Mouse (Mus musculus): Measurements from ENCODE around the gene Fgfr2.

Gene Fgfr2

DNA sequence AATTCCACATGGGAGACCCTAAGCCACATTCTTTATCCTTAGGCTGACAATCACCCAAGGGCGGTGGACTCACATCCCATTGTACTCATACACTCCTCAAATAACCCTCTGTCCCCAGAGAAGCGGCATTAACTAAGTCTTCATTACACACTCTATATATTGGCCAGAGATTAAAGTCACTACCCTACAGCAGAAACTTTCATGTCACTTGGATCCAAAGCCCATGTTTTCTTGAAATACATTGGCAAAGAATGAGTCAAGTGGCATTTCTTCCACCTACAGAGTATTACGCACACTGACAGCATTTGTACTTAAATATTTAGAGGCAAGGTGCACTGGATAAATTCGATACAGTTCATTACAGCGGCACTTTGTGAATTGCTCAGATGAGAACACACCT, 850.2 kb downstream of the Fgfr2 start:
- DNase-seq (ENCODE audit: low spot score in 2 of 2): no peak

- no peak for DNase-seq (ENCODE audit: low spot score in 2 of 2)
These were observed 852.8 kb downstream of the Fgfr2 start for GRCm38 (mm10) chr7:132270364-132270763.

- no peak for DNase-seq (ENCODE audit: low spot score in 2 of 2)
These were observed 853.5 kb downstream of the Fgfr2 start for GRCm38 (mm10) chr7:132269661-132270060.

- no peak for DNase-seq (ENCODE audit: low spot score in 2 of 2)
These were observed 855.2 kb downstream of the Fgfr2 start for GRCm38 (mm10) chr7:132267721-132268498.

- DNase-seq (ENCODE audit: low spot score in 2 of 2): peak in 1 of 2 experiments; percentile 34
These were observed 858.4 kb downstream of the Fgfr2 start for GRCm38 (mm10) chr7:132264763-132265162.

DNA sequence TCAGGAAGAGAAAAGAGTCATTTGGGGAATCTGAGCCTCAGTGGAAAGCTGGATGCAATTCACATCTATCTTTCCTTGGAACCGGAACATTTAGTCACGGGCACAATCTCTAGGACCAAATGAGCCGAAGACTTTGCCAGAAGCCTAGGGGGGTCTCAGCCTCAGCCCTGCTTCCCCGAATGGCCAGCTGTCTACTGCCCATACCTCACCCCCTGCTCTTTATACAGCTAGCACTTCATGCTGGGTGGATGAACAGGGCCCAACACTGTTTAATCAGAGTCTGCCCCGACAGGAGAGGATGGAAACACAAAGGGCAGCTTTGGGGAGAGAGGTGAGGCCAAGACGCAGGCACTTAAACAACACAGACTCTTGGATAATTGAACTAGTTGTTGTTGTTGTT, 860.0 kb downstream of the Fgfr2 start:
- DNase-seq (ENCODE audit: low spot score in 2 of 2): no peak

GRCm38 (mm10) chr7:132262696-132263095, 860.5 kb downstream of the Fgfr2 start:
- no peak for DNase-seq (ENCODE audit: low spot score in 2 of 2)

- no peak for DNase-seq (ENCODE audit: low spot score in 2 of 2)
These were observed 861.3 kb downstream of the Fgfr2 start for GRCm38 (mm10) chr7:132261885-132262284.

- no peak for DNase-seq (ENCODE audit: low spot score in 2 of 2)
These were observed 862.5 kb downstream of the Fgfr2 start for GRCm38 (mm10) chr7:132260632-132261031.

- no peak for DNase-seq (ENCODE audit: low spot score in 2 of 2)
These were observed 864.3 kb downstream of the Fgfr2 start for GRCm38 (mm10) chr7:132258817-132259216.

DNA sequence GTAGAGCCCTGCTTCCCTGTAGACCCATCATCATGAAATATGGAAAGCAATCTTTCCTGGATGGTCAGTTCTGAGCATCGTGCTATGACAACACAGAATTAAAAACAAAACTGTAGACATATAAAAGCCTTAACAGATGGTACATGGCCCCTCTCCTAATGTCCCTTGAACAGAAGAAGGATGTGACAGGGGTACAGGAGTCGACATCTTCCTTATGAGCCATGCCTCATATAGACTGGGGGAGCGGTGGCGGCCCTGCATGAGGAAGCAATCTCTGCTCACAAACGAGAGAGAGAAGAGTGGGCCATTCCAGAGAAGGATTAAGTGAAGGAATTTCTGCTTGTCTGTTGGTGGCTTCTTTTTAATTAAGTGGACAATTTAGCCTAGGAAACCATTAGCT, 864.9 kb downstream of the Fgfr2 start:
- DNase-seq (ENCODE audit: low spot score in 2 of 2): no peak

GRCm38 (mm10) chr7:132253513-132253912, 869.6 kb downstream of the Fgfr2 start:
- DNase-seq (ENCODE audit: low spot score in 2 of 2): peak; percentile 71 to 87

- no peak for DNase-seq (ENCODE audit: low spot score in 2 of 2)
These were observed 870.1 kb downstream of the Fgfr2 start for GRCm38 (mm10) chr7:132253078-132253477.

GRCm38 (mm10) chr7:132249563-132250119, 873.5 kb downstream of the Fgfr2 start:
- no peak for DNase-seq (ENCODE audit: low spot score in 2 of 2)

DNA sequence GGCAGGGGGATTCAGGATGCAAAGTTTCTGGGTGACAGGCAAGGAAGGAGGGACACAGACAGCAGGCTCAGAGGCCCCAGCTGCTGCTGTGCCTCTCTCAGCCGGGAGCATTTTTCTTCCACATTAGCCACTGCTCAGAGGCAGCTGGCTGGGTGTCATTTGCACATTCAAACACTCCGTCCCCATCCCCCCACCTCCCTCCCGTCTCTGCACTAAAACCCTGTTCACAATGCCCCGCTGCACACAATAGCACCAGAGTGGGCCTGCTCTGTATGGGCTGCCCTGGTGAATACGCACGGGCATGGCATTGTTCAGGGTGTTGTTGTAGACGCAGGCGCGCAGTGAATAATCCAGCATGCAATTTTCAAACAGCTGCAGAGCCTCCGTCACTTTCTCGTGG, 875.6 kb downstream of the Fgfr2 start:
- DNase-seq (ENCODE audit: low spot score in 2 of 2): peak; percentile 16 to 27

DNA sequence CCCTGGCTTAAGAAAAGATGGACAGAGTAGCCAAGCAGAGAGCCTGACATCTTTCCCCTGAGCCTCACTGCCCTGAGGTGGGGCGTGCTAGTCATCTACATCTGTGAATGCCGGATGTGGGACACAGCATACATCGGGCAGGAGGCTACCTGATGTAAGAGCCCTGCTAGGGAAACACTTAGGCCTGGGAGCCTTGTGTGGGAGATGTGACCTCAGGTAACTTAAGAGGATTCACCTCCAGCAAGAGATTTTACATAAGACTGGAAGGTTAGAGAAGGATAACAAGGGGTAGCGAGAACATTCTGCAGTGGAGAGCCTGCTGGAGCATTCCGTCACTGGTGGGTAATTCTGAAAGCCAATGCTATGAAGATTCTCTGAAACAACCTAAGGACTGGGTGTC, 876.1 kb downstream of the Fgfr2 start:
- no peak for DNase-seq (ENCODE audit: low spot score in 2 of 2)

GRCm38 (mm10) chr7:132245730-132246129, 877.4 kb downstream of the Fgfr2 start:
- DNase-seq (ENCODE audit: low spot score in 2 of 2): no peak

- no peak for DNase-seq (ENCODE audit: low spot score in 2 of 2)
These were observed 878.5 kb downstream of the Fgfr2 start for GRCm38 (mm10) chr7:132244637-132245036.

GRCm38 (mm10) chr7:132243225-132243624, 879.9 kb downstream of the Fgfr2 start:
- DNase-seq (ENCODE audit: low spot score in 2 of 2): no peak

GRCm38 (mm10) chr7:132242617-132243141, 880.5 kb downstream of the Fgfr2 start:
- DNase-seq (ENCODE audit: low spot score in 2 of 2): no peak

DNA sequence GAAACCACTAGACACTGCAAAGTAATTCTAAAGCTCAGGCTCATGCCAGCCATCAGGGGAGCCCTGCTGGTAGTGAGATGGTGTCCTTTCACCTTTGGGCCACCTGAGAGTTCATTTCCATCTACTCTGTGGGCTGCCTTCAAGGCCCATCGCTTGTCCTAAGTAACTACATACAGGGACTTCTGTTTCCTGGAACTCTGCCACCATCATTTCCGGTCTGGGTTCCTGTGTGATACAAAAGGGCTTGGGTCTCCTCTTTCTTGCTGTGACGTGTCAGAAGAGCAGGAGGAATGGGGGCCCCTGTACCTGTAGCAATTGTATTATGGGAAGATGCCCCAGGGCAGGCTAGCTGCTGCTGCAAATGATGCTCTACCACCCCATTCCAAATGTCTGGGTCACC, 884.2 kb downstream of the Fgfr2 start:
- no peak for DNase-seq (ENCODE audit: low spot score in 2 of 2)

DNA sequence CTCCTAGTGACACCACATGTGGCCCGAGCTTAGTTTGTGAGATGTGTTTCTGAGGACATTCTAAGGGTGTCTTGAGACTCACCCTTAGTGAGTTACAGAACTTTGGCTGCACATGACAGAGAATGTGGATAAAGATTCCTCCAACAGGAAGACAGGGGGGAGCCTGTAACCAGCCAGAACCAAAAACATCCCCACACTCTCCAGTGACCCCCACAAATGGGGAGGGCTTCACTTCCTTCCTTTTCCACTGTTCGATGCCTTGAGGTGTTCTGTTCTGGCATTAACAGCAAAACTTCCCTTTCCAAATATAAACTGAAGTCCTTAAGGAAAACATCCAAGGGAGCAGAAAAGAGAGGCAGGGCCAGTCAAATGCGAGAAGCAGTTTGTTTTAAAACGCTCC, 886.0 kb downstream of the Fgfr2 start:
- no peak for DNase-seq (ENCODE audit: low spot score in 2 of 2)

GRCm38 (mm10) chr7:132236789-132237188, 886.4 kb downstream of the Fgfr2 start:
- DNase-seq (ENCODE audit: low spot score in 2 of 2): no peak
